Mouse (Mus musculus): ENCODE data around the gene Olfr373. TPM values are rescaled to one million over a fixed set of nuclear protein-coding genes. Genes with fewer than 3 reads are reported as not detected.

Olfr373 gene
- total RNA-seq, 2 experiments from 2014 or later: not detected

Other genes with a start within 250 kb of the Olfr373 start
- gene Zfp709, start 201.2 kb upstream of the Olfr373 start, total RNA-seq (2021): 1 to 10 TPM; 2.7 to 3.1 TPM
- 1 to 10 TPM; 1.5 to 2.5 TPM for gene Zfp882, start 174.6 kb upstream of the Olfr373 start, total RNA-seq (2021)
- 10 to 100 TPM; 17.9 to 18.4 TPM for gene Zfp617, start 174.5 kb upstream of the Olfr373 start, total RNA-seq (2021)
- 1 to 10 TPM; 2.9 to 3.3 TPM for gene Zfp961, start 132.1 kb upstream of the Olfr373 start, total RNA-seq (2021)
- under 1 TPM in 1 of 2 experiments, not detected in 1; 0.31 TPM for gene Cyp4f18, start 73.6 kb upstream of the Olfr373 start, total RNA-seq (2021)
- gene Olfr372, start 42.0 kb upstream of the Olfr373 start, total RNA-seq (2021): not detected
- not detected for gene Olfr374, start 23.9 kb downstream of the Olfr373 start, total RNA-seq (2021)
- gene Tpm4, start 51.8 kb downstream of the Olfr373 start, total RNA-seq (2021): 10 to 100 TPM; 76.3 to 97.2 TPM
- gene Rab8a, start 78.0 kb downstream of the Olfr373 start, total RNA-seq (2021): 10 to 100 TPM; 17.4 to 18.7 TPM
- not detected for gene Hsh2d, start 106.5 kb downstream of the Olfr373 start, total RNA-seq (2021)
- gene Cib3, start 129.7 kb downstream of the Olfr373 start, total RNA-seq (2021): not detected
- not detected for gene Gm11034, start 130.5 kb downstream of the Olfr373 start, total RNA-seq (2021)
- 10 to 100 TPM; 10.9 to 13.4 TPM for gene Fam32a, start 136.6 kb downstream of the Olfr373 start, total RNA-seq (2021)
- gene Ap1m1, start 156.8 kb downstream of the Olfr373 start, total RNA-seq (2021): 10 to 100 TPM; 24.7 to 27.2 TPM
- 1 to 10 TPM; 5.1 to 7.5 TPM for gene Gm10282, start 222.1 kb downstream of the Olfr373 start, total RNA-seq (2021)
- 10 to 100 TPM; 19.1 to 24.1 TPM for gene Klf2, start 235.9 kb downstream of the Olfr373 start, total RNA-seq (2021)

Data from gastrocnemius, postnatal 14 days (tissue).